Mouse (Mus musculus) forebrain, embryonic 11.5 days (tissue): ENCODE measurements around the gene Enho. TPM values are rescaled to one million over a fixed set of nuclear protein-coding genes. Genes with fewer than 3 reads are reported as not detected.

Experiments used
- polyA plus RNA-seq: library from polyadenylated mRNA; unstranded; fragments of >200 nt; fragmentation: Nextera tagmentation; extraction: Ambion mirVana; gene quantifications from 2 replicates; pipeline ENCODE4 v1.2.1, GENCODE M21; 2014

Gene Enho
- polyA plus RNA-seq, 1 experiment from 2014 or later = 28.1 TPM

Other genes starting within 250 kb of the Enho start
- gene Kif24, start 175.4 kb downstream of the Enho start, polyA plus RNA-seq = 14.9 and 15.8 TPM in 2 replicates
- gene Nudt2, start 175.2 kb downstream of the Enho start, polyA plus RNA-seq = 64.7 and 68.0 TPM in 2 replicates
- gene AI464131, start 137.2 kb downstream of the Enho start, polyA plus RNA-seq = 8.7 and 9.2 TPM in 2 replicates
- 4.8 and 5.2 TPM in 2 replicates for gene 1110017D15Rik, start 123.0 kb downstream of the Enho start, polyA plus RNA-seq
- 6.2 and 6.7 TPM in 2 replicates for gene Fam219a, start 70.8 kb downstream of the Enho start, polyA plus RNA-seq
- gene Dnaic1, start 70.5 kb downstream of the Enho start, polyA plus RNA-seq = 1.2 and 1.9 TPM in 2 replicates
- 35.2 and 37.1 TPM in 2 replicates for gene Cntfr, start 56.8 kb upstream of the Enho start, polyA plus RNA-seq
- gene Il11ra1, start 59.7 kb upstream of the Enho start, polyA plus RNA-seq = 65.0 and 66.9 TPM in 2 replicates
- gene Rpp25l, start 73.2 kb upstream of the Enho start, polyA plus RNA-seq = 92.0 and 92.5 TPM in 2 replicates
- 135 and 142 TPM in 2 replicates for gene Dctn3, start 82.8 kb upstream of the Enho start, polyA plus RNA-seq
- 0.59 and 0.80 TPM in 2 replicates for gene Arid3c, start 90.8 kb upstream of the Enho start, polyA plus RNA-seq
- gene Galt, start 114.9 kb upstream of the Enho start, polyA plus RNA-seq = 18.4 and 21.4 TPM in 2 replicates
- 75.9 and 84.1 TPM in 2 replicates for gene Sigmar1, start 115.8 kb upstream of the Enho start, polyA plus RNA-seq
- 67.6 and 74.3 TPM in 2 replicates for gene Ccl27a, start 133.9 kb upstream of the Enho start, polyA plus RNA-seq